Mouse (Mus musculus): ENCODE data around the gene Nectin4.

Nectin4 gene

GRCm38 (mm10) chr1:171412001-171412441 lies 42.1 kb downstream of the Nectin4 start:
- DNase-seq (ENCODE audit: low spot score in 2 of 2), result peak; percentile 27 to 76

- no peak for DNase-seq (ENCODE audit: low spot score in 2 of 2)
Measured at GRCm38 (mm10) chr1:171412446-171412845, 42.5 kb downstream of the Nectin4 start.

DNA sequence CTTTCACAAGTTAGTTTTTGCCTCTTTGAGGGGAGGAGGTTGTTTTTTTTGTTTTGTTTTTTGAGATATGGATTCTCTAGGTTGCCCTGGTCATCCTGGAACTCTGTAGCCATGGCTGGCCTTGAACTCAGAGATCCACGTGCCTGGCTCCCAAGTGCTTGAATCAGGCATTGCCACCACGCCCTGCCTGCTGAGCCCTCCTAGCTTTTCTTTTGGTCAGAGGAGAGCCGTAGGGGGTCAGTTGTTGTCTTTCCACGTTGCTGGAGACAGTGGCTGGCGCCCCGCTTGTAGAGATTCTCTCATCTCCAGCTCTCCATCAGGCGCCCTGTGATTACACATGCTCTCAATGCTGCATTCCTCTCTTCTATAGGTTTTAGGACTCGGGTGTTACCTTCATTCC lies 43.7 kb downstream of the Nectin4 start:
- no peak for DNase-seq (ENCODE audit: low spot score in 2 of 2)

DNA sequence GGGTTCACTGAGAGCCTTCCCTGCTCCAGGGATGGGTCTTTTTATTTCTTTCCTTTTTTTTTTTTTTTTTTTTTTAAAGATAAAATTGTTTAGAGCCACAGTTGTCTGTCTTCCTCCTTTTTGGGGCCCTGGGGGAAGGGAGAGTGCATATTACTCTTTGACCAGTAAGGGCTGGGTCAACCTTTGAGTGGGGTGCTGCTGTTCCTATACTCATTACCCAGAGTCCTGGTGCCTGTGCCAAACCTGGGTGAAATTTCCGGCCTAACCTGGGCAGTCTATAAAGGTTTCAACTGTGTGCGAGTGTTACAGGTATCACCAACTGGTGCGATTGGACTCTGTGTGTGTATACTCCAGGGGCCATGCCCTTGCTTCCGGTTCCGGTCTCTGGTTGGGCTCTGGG lies 48.8 kb downstream of the Nectin4 start, which contains the start of gene Tstd1:
Gene Tstd1, plus strand, starts transcription at position 213 of the 400 bp plus-strand sequence.
- DNase-seq (ENCODE audit: low spot score in 2 of 2), result no peak

DNA sequence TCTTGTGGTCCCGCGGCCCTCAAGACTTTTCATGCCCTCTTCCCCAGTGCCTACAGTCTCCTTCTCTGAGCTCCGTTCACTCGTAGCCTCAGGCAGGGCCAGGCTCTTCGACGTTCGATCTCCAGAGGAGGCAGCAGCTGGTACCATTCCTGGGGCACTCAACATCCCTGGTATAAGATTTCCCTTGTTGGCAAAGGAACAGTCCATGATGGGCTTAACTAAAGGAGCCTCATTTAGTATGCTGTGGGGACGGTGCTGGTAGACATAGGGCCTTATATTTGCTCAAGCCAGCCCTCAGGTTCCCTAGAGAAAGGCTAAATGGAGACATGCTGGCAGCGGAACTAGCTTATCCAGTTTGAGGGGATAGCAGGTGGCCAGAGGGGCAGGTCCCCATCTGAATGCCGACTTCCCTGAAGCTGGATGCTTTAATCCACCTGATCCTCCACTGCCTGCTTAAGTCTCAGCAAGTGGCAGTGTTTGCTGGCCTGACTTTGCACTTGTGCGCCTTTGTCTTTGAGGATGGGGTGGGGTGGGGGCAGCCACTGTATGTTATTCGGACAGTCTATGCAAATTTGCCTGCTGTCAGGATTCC lies 49.5 kb downstream of the Nectin4 start:
- no peak for DNase-seq (ENCODE audit: low spot score in 2 of 2)

- no peak for DNase-seq (ENCODE audit: low spot score in 2 of 2)
Measured at GRCm38 (mm10) chr1:171419905-171420304, 50.0 kb downstream of the Nectin4 start.

DNA sequence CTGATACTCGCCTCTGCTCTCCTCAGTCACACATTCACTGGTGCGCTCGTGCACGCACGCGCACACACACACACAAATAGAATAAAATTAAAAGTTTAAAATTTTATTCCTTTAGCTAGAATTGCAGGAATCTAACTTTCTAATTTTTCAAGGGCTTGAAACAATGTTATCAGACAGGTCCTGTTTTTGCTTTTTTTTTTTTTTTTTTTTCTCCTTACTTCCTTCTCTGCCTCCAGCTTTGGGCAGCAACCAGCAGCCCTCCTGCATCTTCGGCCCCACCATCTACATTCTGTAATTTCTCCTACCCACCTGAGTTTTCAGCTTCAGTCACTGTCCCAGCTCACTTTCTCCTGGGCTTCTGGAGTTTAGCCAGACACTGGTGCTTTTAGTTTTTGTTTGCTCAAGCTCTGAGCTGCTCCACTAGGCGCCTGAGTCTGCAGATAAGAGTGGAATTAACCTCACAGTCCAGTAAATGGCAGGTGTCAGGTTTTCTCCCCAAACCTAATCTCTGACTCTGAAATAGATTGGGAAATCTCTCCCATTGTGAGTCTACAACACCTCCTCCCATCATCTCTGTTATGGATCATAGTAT lies 52.7 kb downstream of the Nectin4 start:
- DNase-seq (ENCODE audit: low spot score in 2 of 2), result no peak

DNA sequence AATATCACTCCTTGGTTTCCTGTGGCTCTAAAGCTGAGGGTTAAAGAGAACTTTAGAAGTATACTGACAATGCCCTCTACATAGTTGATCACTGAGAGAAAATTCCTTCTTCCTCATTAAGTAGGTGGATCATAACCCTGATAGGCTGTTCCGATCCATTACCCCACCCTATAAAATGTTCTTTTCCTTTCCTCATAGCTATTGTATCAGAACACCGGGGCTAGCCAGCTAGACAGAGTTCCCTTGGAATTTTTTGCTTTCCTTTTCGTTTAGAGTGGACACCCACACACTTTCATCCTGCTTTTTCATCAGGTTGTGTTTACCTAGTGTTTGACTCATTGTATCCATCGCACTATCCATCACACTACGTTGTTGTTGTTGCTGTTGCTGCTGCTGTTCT lies 54.7 kb downstream of the Nectin4 start:
- no peak for DNase-seq (ENCODE audit: low spot score in 2 of 2)

- DNase-seq (ENCODE audit: low spot score in 2 of 2), result no peak
Measured at GRCm38 (mm10) chr1:171425126-171425525, 55.2 kb downstream of the Nectin4 start.

GRCm38 (mm10) chr1:171432158-171432557 lies 62.3 kb downstream of the Nectin4 start:
- DNase-seq (ENCODE audit: low spot score in 2 of 2), result no peak

DNA sequence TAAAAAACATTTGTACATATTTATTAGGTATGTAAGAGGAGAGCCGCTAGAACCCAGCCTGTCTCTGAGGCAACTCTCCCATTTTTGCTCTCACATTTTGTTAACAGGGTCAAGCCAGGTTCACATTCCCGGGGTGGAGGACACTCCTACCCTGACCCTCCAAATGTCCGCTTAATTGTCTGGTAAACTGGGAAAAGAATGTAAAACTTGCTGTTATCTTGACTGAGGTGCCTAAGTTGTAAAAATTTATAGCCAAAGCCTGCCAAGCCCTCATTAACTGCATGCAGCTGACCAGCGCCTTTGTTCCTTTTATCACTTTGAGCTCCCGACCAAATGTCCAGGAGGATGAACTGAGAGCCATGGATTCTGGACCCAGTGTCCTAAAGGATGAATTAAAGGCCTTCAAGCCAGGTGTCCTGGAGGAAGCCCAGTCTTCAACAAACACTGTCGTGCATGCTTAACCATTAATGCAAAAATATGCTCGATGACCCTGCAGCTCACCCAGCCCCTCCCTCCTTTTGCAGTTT lies 65.5 kb downstream of the Nectin4 start:
- no peak for DNase-seq (ENCODE audit: low spot score in 2 of 2)

DNA sequence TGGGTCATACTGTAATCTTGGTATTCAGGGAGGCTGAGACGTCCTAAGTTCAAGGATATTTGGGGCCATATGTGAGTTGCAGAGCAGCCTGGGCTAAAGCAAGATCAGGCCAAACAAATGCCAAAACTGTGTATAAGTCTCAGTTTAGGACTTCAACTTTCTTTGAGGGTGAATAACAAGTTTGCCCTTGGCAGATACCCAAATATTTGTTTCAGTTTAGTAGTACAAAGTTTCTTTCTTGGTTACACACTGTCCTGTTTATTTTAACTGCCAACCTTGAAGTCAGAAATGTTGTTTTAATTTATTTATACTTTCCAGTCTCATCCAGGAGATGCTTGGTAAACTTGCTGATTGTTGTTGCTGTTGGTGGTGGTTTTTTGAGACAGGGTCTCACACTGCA lies 66.1 kb downstream of the Nectin4 start:
- DNase-seq (ENCODE audit: low spot score in 2 of 2), result no peak

DNA sequence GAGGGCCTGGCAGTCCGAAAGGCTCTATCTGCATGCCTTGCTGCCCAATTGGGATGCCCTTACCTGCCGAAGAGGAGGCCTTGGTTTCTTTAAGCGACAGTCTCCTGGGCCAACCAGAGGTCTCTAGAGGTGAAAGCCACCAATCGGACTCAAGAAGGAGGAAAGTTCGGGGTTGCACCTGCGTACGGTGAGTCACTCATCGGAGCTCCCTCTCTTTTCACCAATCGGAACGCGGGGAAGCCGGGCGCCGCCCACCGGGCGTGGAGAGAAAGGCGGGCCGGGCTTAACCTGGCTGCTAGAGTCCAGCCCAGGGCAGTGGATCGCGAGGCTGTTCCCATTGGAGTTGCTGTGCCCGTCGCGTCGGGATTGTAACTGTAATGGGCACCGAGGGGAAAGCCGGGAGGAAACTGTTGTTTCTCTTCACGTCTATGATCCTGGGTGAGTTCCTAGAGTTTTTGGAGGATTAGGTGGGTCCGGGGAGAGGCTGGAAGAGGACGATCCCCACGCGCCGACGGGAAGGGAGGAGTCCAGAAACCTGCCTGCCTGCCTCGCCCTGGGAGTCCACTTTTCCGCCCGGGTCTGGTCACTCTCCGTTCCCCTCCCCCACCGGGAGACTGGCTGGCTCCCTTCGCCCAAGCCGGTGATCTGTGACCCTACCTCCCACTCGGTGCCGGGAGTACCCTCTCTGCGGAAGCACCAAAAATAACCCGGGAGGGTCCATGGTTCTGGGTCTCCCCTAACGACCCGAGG lies 67.5 kb downstream of the Nectin4 start, which contains the start of gene F11r:
Gene F11r, plus strand, starts transcription at position 272 of the 750 bp plus-strand sequence.
- peak; percentile 57 to 81 for DNase-seq (ENCODE audit: low spot score in 2 of 2)

Data from spleen, postnatal 4 days (tissue).